1 mouse cellular context compared by ENCODE assay signal in genomic region chr11:70577201-70577600, GRCm38 (mm10).
TF ChIP-seq lines count a peak whose summit lies in the region.

No protein-coding gene starts in this region.

TF ChIP-seq in MEL, 35 proteins besides CTCF, POLR2A, EP300 and RAD21:
- TF ChIP-seq TBP (IDR thresholded peaks at IDR 0.05; ENCODE audit: low read depth, low read length) (no peak), NRF1 (IDR thresholded peaks at IDR 0.05; ENCODE audit: insufficient read depth, low read depth, low read length, poor library complexity, severe bottlenecking) (no peak), GABPA (IDR thresholded peaks at IDR 0.05; ENCODE audit: low read depth, low read length) (no peak), MAFK (IDR thresholded peaks at IDR 0.05; ENCODE audit: borderline replicate concordance, low read depth, low read length) (no peak), ELF1 (IDR thresholded peaks at IDR 0.05; ENCODE audit: low read depth, low read length) (no peak), BHLHE40 (IDR thresholded peaks at IDR 0.05; ENCODE audit: borderline replicate concordance, low read depth, low read length) (no peak), ZKSCAN1 (IDR thresholded peaks at IDR 0.05; ENCODE audit: low read depth, low read length) (no peak), JUND (IDR thresholded peaks at IDR 0.05; ENCODE audit: low read depth, low read length) (no peak), MAX (IDR thresholded peaks at IDR 0.05; ENCODE audit: low read length) (no peak), MXI1 (IDR thresholded peaks at IDR 0.05; ENCODE audit: low read depth, low read length) (no peak), RCOR1 (IDR thresholded peaks at IDR 0.05; ENCODE audit: low read depth, low read length) (no peak)
